Mouse (Mus musculus): ENCODE results near the gene Zc3hav1l. TPM values are rescaled to one million over a fixed set of nuclear protein-coding genes. Genes with fewer than 3 reads are reported as not detected.

The Zc3hav1l gene
- polyA plus RNA-seq, 1 experiment from 2014 or later: 2.1 TPM

- no peak overlapping the region for H3K27ac ChIP-seq (ENCODE audit: low read length)
- no peaks in the 10 kb centered on the region for H3K36me3 ChIP-seq (ENCODE audit: insufficient read depth, low read length)
- TF ChIP-seq EP300 (IDR thresholded peaks at IDR 0.05): no peak
- TF ChIP-seq CTCF (IDR thresholded peaks at IDR 0.05): no peak
- H3K27me3 ChIP-seq (replicated peaks; ENCODE audit: insufficient read depth, low read length): no peaks in the 10 kb centered on the region
- DNase-seq (ENCODE audit: low spot score): no peak
- H3K9ac ChIP-seq (replicated peaks; ENCODE audit: low read depth): no peak overlapping the region
- H3K4me2 ChIP-seq (replicated peaks; ENCODE audit: low read depth, low read length): no peak overlapping the region
- 82% methylated on average over 4 of the region's 4 CpGs for WGBS
- no peaks in the 10 kb centered on the region; the same call in 1 of the 2 replicates for H3K4me1 ChIP-seq (ENCODE audit: insufficient read depth, low read depth, low read length)
- H3K4me3 ChIP-seq (ENCODE audit: low read depth, low read length): no peak overlapping the region
- no peak for ATAC-seq
- no peaks in the 10 kb centered on the region for H3K9me3 ChIP-seq (ENCODE audit: low read length)
These were observed 57.6 kb downstream of the Zc3hav1l start for GRCm38 (mm10) chr6:38241508-38241907.

- no peak overlapping the region for H3K4me3 ChIP-seq (ENCODE audit: low read depth, low read length)
- no peaks in the 10 kb centered on the region; the same call in 1 of the 2 replicates for H3K4me1 ChIP-seq (ENCODE audit: insufficient read depth, low read depth, low read length)
- no peaks in the 10 kb centered on the region for H3K36me3 ChIP-seq (ENCODE audit: insufficient read depth, low read length)
- WGBS: 61% methylated on average over 5 of the region's 5 CpGs
- H3K27ac ChIP-seq (ENCODE audit: low read length): no peak overlapping the region
- TF ChIP-seq EP300 (IDR thresholded peaks at IDR 0.05) (no peak), CTCF (IDR thresholded peaks at IDR 0.05) (no peak)
- no peak overlapping the region for H3K9ac ChIP-seq (replicated peaks; ENCODE audit: low read depth)
- H3K27me3 ChIP-seq (replicated peaks; ENCODE audit: insufficient read depth, low read length): no peaks in the 10 kb centered on the region
- ATAC-seq (no peak), DNase-seq (ENCODE audit: low spot score) (no peak)
- H3K9me3 ChIP-seq (ENCODE audit: low read length): no peaks in the 10 kb centered on the region
- H3K4me2 ChIP-seq (replicated peaks; ENCODE audit: low read depth, low read length): no peak overlapping the region
These were observed 58.4 kb downstream of the Zc3hav1l start for GRCm38 (mm10) chr6:38240618-38241017.

GRCm38 (mm10) chr6:38238382-38238781, 60.7 kb downstream of the Zc3hav1l start:
- ATAC-seq (no peak), DNase-seq (ENCODE audit: low spot score) (no peak)
- no peaks in the 10 kb centered on the region for H3K27me3 ChIP-seq (replicated peaks; ENCODE audit: insufficient read depth, low read length)
- H3K9ac ChIP-seq (replicated peaks; ENCODE audit: low read depth): no peak overlapping the region
- H3K36me3 ChIP-seq (ENCODE audit: insufficient read depth, low read length): no peaks in the 10 kb centered on the region
- whole genome bisulfite sequencing: 71% methylated on average over 4 of the region's 4 CpGs
- H3K4me2 ChIP-seq (replicated peaks; ENCODE audit: low read depth, low read length): no peak overlapping the region
- TF ChIP-seq EP300 (IDR thresholded peaks at IDR 0.05) (no peak), CTCF (IDR thresholded peaks at IDR 0.05) (no peak)
- H3K9me3 ChIP-seq (ENCODE audit: low read length): no peaks in the 10 kb centered on the region
- no peaks in the 10 kb centered on the region; the same call in 1 of the 2 replicates for H3K4me1 ChIP-seq (ENCODE audit: insufficient read depth, low read depth, low read length)
- no peak overlapping the region for H3K4me3 ChIP-seq (ENCODE audit: low read depth, low read length)
- H3K27ac ChIP-seq (ENCODE audit: low read length): no peak overlapping the region

Other genes starting within 250 kb of the Zc3hav1l start
- gene Tmem213, start 190.0 kb downstream of the Zc3hav1l start, polyA plus RNA-seq (2015; fragmentation: Nextera tagmentation; extraction: Ambion mirVana): 66.6 and 99.1 TPM in 2 replicates
- gene Atp6v0a4, start 174.7 kb downstream of the Zc3hav1l start, polyA plus RNA-seq (2015; fragmentation: Nextera tagmentation; extraction: Ambion mirVana): 16.0 and 20.0 TPM in 2 replicates
- gene D630045J12Rik, start 45.2 kb downstream of the Zc3hav1l start, polyA plus RNA-seq (2015; fragmentation: Nextera tagmentation; extraction: Ambion mirVana): 1.2 and 1.3 TPM in 2 replicates
- gene Zc3hav1, start 55.3 kb upstream of the Zc3hav1l start, polyA plus RNA-seq (2015; fragmentation: Nextera tagmentation; extraction: Ambion mirVana): 18.1 TPM in 2 replicates
- 2.3 and 2.9 TPM in 2 replicates for gene Ttc26, start 82.2 kb upstream of the Zc3hav1l start, polyA plus RNA-seq (2015; fragmentation: Nextera tagmentation; extraction: Ambion mirVana)
- gene Ubn2, start 134.7 kb upstream of the Zc3hav1l start, polyA plus RNA-seq (2015; fragmentation: Nextera tagmentation; extraction: Ambion mirVana): 6.9 and 10.8 TPM in 2 replicates
- 91.4 and 98.5 TPM in 2 replicates for gene Fmc1, start 234.2 kb upstream of the Zc3hav1l start, polyA plus RNA-seq (2015; fragmentation: Nextera tagmentation; extraction: Ambion mirVana)

All from lung, postnatal 0 days (tissue).